Mouse (Mus musculus): Measurements from ENCODE around the gene Ddx1. TPM values are rescaled to one million over a fixed set of nuclear protein-coding genes. Genes with fewer than 3 reads are reported as not detected.
A peak's percentile ranks its signal among the peaks of the same experiment; 100 is the strongest.

Ddx1 gene
- polyA plus RNA-seq, 1 experiment: 43.2 TPM

DNA sequence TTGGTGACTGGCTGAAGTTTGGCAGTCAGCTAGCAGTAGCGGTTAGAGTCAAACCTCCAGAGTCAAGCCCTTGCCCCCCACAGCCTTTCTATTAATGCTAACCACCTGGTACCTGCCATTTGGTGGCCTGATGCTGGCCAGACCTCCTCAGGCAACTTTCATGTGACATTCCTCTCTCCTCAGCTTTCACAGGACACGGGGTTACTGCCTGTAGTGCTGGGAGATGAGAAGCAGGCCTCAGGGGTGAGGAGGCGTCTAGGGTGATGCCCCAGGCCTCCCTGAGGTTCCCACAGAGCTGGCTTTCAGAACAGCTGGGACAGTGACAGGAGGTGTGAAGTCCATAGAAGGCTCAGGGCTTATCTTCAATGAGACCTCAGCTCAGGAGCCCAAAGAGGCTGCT is 50.9 kb downstream of the Ddx1 start:
- H3K4me3 ChIP-seq: no peak overlapping the region
- no peaks in the 10 kb centered on the region for H3K27me3 ChIP-seq (ENCODE audit: control insufficient read depth, insufficient read depth, insufficient read length)
- H3ac ChIP-seq (ENCODE audit: control insufficient read depth, insufficient read length): no peak overlapping the region
- H3K79me2 ChIP-seq (ENCODE audit: control insufficient read depth, insufficient read depth): no peaks in the 10 kb centered on the region
- H3K4me2 ChIP-seq (ENCODE audit: low read depth): no peak overlapping the region
- peak in 1 of 3 experiments; percentile 31 for TF ChIP-seq MYOG (IDR thresholded peaks at IDR 0.05; ENCODE audit: control insufficient read depth in 1 of 3, insufficient read depth in 1 of 3, insufficient read length in 2 of 3, low read depth in 2 of 3)
- no peak for TF ChIP-seq E2F4 (IDR thresholded peaks at IDR 0.05; ENCODE audit: insufficient read depth)
- TF ChIP-seq REST (IDR thresholded peaks at IDR 0.05; ENCODE audit: insufficient read depth, insufficient read length): no peak
- H3K36me3 ChIP-seq (ENCODE audit: control insufficient read depth, insufficient read depth): no peaks in the 10 kb centered on the region

DNA sequence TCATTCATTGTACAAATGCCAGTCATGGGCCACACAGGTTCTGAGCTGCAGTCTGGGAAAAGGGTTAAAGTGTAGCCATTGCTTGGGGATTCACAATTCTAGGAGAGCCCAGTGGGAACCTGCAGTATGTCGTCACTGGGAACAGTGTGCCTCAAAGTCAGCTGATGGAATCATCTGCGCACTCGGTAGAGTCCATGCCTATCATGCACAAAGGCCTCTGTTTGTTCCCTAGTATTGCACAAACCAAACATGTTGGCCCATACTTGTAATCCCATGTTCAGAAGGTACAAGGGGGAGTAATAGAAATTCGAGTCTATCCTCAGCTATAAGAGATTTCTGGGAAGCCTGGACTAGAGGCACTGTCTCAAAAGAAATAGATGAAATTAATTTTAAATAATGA is 52.9 kb downstream of the Ddx1 start:
- H3K36me3 ChIP-seq (ENCODE audit: control insufficient read depth, insufficient read depth): no peaks in the 10 kb centered on the region
- TF ChIP-seq TCF12 (IDR thresholded peaks at IDR 0.05; ENCODE audit: insufficient read depth, poor library complexity, severe bottlenecking) (no peak), MYOG (IDR thresholded peaks at IDR 0.05; ENCODE audit: control insufficient read depth in 1 of 3, insufficient read depth in 1 of 3, insufficient read length in 2 of 3, low read depth in 2 of 3) (no peak), REST (IDR thresholded peaks at IDR 0.05; ENCODE audit: insufficient read depth, insufficient read length) (no peak), CEBPB (IDR thresholded peaks at IDR 0.05; ENCODE audit: insufficient read depth, poor library complexity, severe bottlenecking) (no peak), POLR2A (IDR thresholded peaks at IDR 0.05; ENCODE audit: insufficient read length, low read depth) (no peak), E2F4 (IDR thresholded peaks at IDR 0.05; ENCODE audit: insufficient read depth) (no peak), SRF (IDR thresholded peaks at IDR 0.05; ENCODE audit: control insufficient read depth, insufficient read length, low read depth) (no peak), USF1 (IDR thresholded peaks at IDR 0.05; ENCODE audit: low read depth) (no peak), POLR2AphosphoS2 (IDR thresholded peaks at IDR 0.05; ENCODE audit: insufficient read length, low read depth) (no peak), MYOD1 (IDR thresholded peaks at IDR 0.05; ENCODE audit: control insufficient read depth in 1 of 3, insufficient read length in 2 of 3, low read depth in 2 of 3) (no peak), MAX (IDR thresholded peaks at IDR 0.05; ENCODE audit: low read depth) (no peak), TCF3 (IDR thresholded peaks at IDR 0.05; ENCODE audit: insufficient read length, low read depth) (no peak)
- no peak overlapping the region for H3K4me2 ChIP-seq (ENCODE audit: low read depth)
- H3K27me3 ChIP-seq (ENCODE audit: control insufficient read depth, insufficient read depth, insufficient read length): no peaks in the 10 kb centered on the region
- H3ac ChIP-seq (ENCODE audit: control insufficient read depth, insufficient read length): no peak overlapping the region
- H3K4me3 ChIP-seq: no peak overlapping the region
- H3K79me2 ChIP-seq (ENCODE audit: control insufficient read depth, insufficient read depth): no peaks in the 10 kb centered on the region

DNA sequence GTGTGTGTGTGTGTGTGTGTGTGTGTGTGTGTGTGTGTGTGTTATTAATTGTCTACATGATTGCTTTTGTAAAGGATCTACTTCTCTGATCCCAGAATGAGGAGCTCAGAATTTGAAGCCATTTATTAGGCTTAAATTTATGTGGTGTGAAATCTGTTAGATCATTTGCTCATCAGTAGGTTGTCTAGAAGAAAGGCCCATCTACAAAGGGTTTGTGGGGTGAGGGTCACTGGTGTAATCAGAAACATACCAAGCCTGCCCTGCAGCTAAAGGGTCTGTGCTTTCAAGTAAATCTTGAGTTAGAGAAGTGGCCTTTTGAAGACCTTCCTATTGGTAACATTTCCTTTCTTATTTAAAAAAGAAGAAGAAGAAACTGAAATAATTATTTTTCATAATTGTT is 53.5 kb downstream of the Ddx1 start:
- H3K79me2 ChIP-seq (ENCODE audit: control insufficient read depth, insufficient read depth): no peaks in the 10 kb centered on the region
- H3K4me3 ChIP-seq: no peak overlapping the region
- H3K36me3 ChIP-seq (ENCODE audit: control insufficient read depth, insufficient read depth): no peaks in the 10 kb centered on the region
- TF ChIP-seq SRF (IDR thresholded peaks at IDR 0.05; ENCODE audit: control insufficient read depth, insufficient read length, low read depth) (no peak), REST (IDR thresholded peaks at IDR 0.05; ENCODE audit: insufficient read depth, insufficient read length) (no peak), POLR2A (IDR thresholded peaks at IDR 0.05; ENCODE audit: insufficient read length, low read depth) (no peak), MYOG (IDR thresholded peaks at IDR 0.05; ENCODE audit: control insufficient read depth in 1 of 3, insufficient read depth in 1 of 3, insufficient read length in 2 of 3, low read depth in 2 of 3) (no peak), POLR2AphosphoS2 (IDR thresholded peaks at IDR 0.05; ENCODE audit: insufficient read length, low read depth) (no peak), TCF3 (IDR thresholded peaks at IDR 0.05; ENCODE audit: insufficient read length, low read depth) (no peak), TCF12 (IDR thresholded peaks at IDR 0.05; ENCODE audit: insufficient read depth, poor library complexity, severe bottlenecking) (no peak), CEBPB (IDR thresholded peaks at IDR 0.05; ENCODE audit: insufficient read depth, poor library complexity, severe bottlenecking) (no peak), E2F4 (IDR thresholded peaks at IDR 0.05; ENCODE audit: insufficient read depth) (no peak), USF1 (IDR thresholded peaks at IDR 0.05; ENCODE audit: low read depth) (no peak), MAX (IDR thresholded peaks at IDR 0.05; ENCODE audit: low read depth) (no peak), MYOD1 (IDR thresholded peaks at IDR 0.05; ENCODE audit: control insufficient read depth in 1 of 3, insufficient read length in 2 of 3, low read depth in 2 of 3) (no peak)
- H3K27me3 ChIP-seq (ENCODE audit: control insufficient read depth, insufficient read depth, insufficient read length): no peaks in the 10 kb centered on the region
- no peak overlapping the region for H3K4me2 ChIP-seq (ENCODE audit: low read depth)
- H3ac ChIP-seq (ENCODE audit: control insufficient read depth, insufficient read length): no peak overlapping the region

DNA sequence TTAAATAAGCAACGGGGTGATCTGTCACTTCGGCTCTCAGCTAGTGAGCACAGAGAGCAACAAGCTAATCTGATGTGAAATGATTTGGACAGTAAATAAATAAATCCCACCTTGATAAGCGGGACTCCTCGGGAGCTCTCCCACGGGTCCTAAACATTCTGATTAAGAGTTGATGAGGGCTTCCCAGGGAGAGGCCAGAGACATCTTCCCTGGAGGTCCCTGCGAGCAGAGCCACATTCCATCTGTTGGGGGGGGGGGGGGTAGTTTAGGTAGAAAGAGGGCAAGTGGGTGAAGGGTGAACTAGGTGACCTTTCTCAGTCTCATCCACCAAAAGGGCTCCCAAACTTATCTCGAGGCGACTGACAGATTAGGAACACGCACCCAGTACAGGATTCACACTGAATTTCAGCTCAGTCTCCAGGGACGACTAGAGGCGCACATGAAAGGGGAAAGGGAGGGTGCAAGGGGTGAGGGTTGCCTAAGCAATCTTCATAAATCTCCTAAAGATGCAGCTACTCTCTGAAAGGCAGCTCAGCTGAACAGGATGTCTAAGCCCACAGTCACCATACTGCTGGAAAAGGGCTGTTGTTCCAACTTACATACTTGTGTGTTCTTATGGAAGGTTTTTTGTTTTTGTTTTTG is 60.8 kb downstream of the Ddx1 start:
- H3ac ChIP-seq (ENCODE audit: control insufficient read depth, insufficient read length): no peak overlapping the region
- no peak overlapping the region for H3K4me3 ChIP-seq
- H3K27me3 ChIP-seq (ENCODE audit: control insufficient read depth, insufficient read depth, insufficient read length): peaks cover 3% of the 10 kb centered on the region
- H3K4me2 ChIP-seq (ENCODE audit: low read depth): no peak overlapping the region
- no peaks in the 10 kb centered on the region for H3K79me2 ChIP-seq (ENCODE audit: control insufficient read depth, insufficient read depth)
- no peak for TF ChIP-seq MYOG (IDR thresholded peaks at IDR 0.05; ENCODE audit: control insufficient read depth in 1 of 3, insufficient read depth in 1 of 3, insufficient read length in 2 of 3, low read depth in 2 of 3)
- TF ChIP-seq SRF (IDR thresholded peaks at IDR 0.05; ENCODE audit: control insufficient read depth, insufficient read length, low read depth): no peak
- TF ChIP-seq CEBPB (IDR thresholded peaks at IDR 0.05; ENCODE audit: insufficient read depth, poor library complexity, severe bottlenecking): no peak
- TF ChIP-seq E2F4 (IDR thresholded peaks at IDR 0.05; ENCODE audit: insufficient read depth): no peak
- TF ChIP-seq MYOD1 (IDR thresholded peaks at IDR 0.05; ENCODE audit: control insufficient read depth in 1 of 3, insufficient read length in 2 of 3, low read depth in 2 of 3): no peak
- no peak for TF ChIP-seq TCF3 (IDR thresholded peaks at IDR 0.05; ENCODE audit: insufficient read length, low read depth)
- TF ChIP-seq POLR2A (IDR thresholded peaks at IDR 0.05; ENCODE audit: insufficient read length, low read depth): no peak
- TF ChIP-seq USF1 (IDR thresholded peaks at IDR 0.05; ENCODE audit: low read depth): no peak
- no peak for TF ChIP-seq MAX (IDR thresholded peaks at IDR 0.05; ENCODE audit: low read depth)
- no peak for TF ChIP-seq TCF12 (IDR thresholded peaks at IDR 0.05; ENCODE audit: insufficient read depth, poor library complexity, severe bottlenecking)
- no peak for TF ChIP-seq POLR2AphosphoS2 (IDR thresholded peaks at IDR 0.05; ENCODE audit: insufficient read length, low read depth)
- no peaks in the 10 kb centered on the region for H3K36me3 ChIP-seq (ENCODE audit: control insufficient read depth, insufficient read depth)

DNA sequence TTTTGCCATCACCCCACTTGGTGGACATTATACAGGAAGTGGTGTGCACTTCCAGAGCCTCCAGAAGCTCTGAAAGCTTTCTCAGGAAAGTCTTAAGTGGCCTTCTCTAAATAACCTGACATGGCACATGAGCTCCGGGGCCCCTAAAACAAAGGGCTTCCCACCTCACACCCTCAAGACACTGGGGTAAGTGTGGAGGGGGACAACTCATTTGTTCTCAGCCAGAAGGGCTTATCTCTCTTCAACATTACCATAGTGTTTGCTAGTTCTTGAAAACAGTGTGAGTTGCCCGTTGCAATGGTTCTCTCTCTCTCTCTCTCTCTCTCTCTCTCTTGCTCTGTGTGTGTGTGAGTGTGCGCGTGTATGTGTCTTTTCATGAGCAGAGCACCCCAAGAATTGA is 62.8 kb downstream of the Ddx1 start:
- no peaks in the 10 kb centered on the region for H3K36me3 ChIP-seq (ENCODE audit: control insufficient read depth, insufficient read depth)
- no peak overlapping the region for H3K4me2 ChIP-seq (ENCODE audit: low read depth)
- TF ChIP-seq POLR2AphosphoS2 (IDR thresholded peaks at IDR 0.05; ENCODE audit: insufficient read length, low read depth) (no peak), REST (IDR thresholded peaks at IDR 0.05; ENCODE audit: insufficient read depth, insufficient read length) (no peak), SRF (IDR thresholded peaks at IDR 0.05; ENCODE audit: control insufficient read depth, insufficient read length, low read depth) (no peak), USF1 (IDR thresholded peaks at IDR 0.05; ENCODE audit: low read depth) (no peak), E2F4 (IDR thresholded peaks at IDR 0.05; ENCODE audit: insufficient read depth) (no peak), MAX (IDR thresholded peaks at IDR 0.05; ENCODE audit: low read depth) (no peak), CEBPB (IDR thresholded peaks at IDR 0.05; ENCODE audit: insufficient read depth, poor library complexity, severe bottlenecking) (no peak), TCF3 (IDR thresholded peaks at IDR 0.05; ENCODE audit: insufficient read length, low read depth) (no peak), MYOD1 (IDR thresholded peaks at IDR 0.05; ENCODE audit: control insufficient read depth in 1 of 3, insufficient read length in 2 of 3, low read depth in 2 of 3) (no peak), MYOG (IDR thresholded peaks at IDR 0.05; ENCODE audit: control insufficient read depth in 1 of 3, insufficient read depth in 1 of 3, insufficient read length in 2 of 3, low read depth in 2 of 3) (no peak), TCF12 (IDR thresholded peaks at IDR 0.05; ENCODE audit: insufficient read depth, poor library complexity, severe bottlenecking) (no peak), POLR2A (IDR thresholded peaks at IDR 0.05; ENCODE audit: insufficient read length, low read depth) (no peak)
- H3K79me2 ChIP-seq (ENCODE audit: control insufficient read depth, insufficient read depth): no peaks in the 10 kb centered on the region
- H3K4me3 ChIP-seq: no peak overlapping the region
- peaks cover 3% of the 10 kb centered on the region for H3K27me3 ChIP-seq (ENCODE audit: control insufficient read depth, insufficient read depth, insufficient read length)
- no peak overlapping the region for H3ac ChIP-seq (ENCODE audit: control insufficient read depth, insufficient read length)
